Comparison of ENCODE assay signal across 21 mouse cellular contexts in the genomic region with DNA sequence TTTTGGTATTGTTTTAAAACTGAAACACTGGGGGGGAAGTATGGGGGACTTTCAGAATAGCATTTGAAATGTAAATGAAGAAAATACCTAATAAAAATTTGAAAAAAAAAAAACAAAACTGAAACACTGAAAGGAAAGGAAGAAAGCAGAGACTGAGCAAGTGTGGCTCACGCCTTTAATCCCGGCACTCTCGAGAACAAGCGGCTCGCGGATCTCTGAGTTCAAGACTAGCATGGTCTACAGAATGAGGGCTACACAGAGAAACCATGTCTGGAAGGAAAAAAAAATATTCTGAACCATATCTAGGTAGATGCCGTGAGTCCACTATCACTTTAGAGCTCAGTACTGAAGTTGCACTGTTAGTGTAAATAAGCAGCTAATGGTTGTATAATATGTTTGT. TPM values are rescaled to one million over a fixed set of nuclear protein-coding genes. Genes with fewer than 3 reads are reported as not detected.
DNase-seq lines count a peak whose midpoint lies in the region; ATAC-seq and TF ChIP-seq lines count a peak whose summit lies in the region.
"Had no signal": no experiment of that assay in that cellular context is flagged by ENCODE, and none has a peak within 500 bp of the region (broad histone marks: within the 10 kb centered on the region; RNA-seq: fewer than 3 reads in every experiment).

No protein-coding gene starts in this region.

- peaks cover 35% of the 10 kb centered on the region for H3K4me1 ChIP-seq in erythroblast, embryonic 14.5 days (ENCODE audit: control insufficient read depth)
- H3K4me1 ChIP-seq in heart, embryonic 13.5 days, result peaks cover 37% of the 10 kb centered on the region
- H3K4me1 ChIP-seq in megakaryocyte, embryonic 14.5 days, result peaks cover 34% of the 10 kb centered on the region
- H3K4me1 ChIP-seq in liver, postnatal 0 days (ENCODE audit: insufficient read depth), result peaks cover 9% of the 10 kb centered on the region; the same call in 1 of the 2 replicates

- no peaks in the 10 kb centered on the region for H3K27me3 ChIP-seq in erythroblast, embryonic 14.5 days (ENCODE audit: control insufficient read depth)
- no peaks in the 10 kb centered on the region for H3K27me3 ChIP-seq in heart, embryonic 13.5 days (replicated peaks)
- H3K27me3 ChIP-seq in megakaryocyte, embryonic 14.5 days (replicated peaks), result no peaks in the 10 kb centered on the region
- H3K27me3 ChIP-seq in liver, postnatal 0 days (ENCODE audit: insufficient read depth, low read length), result no peaks in the 10 kb centered on the region
- H3K27me3 ChIP-seq: embryonic facial prominence, embryonic 12.5 days; limb, embryonic 15.5 days had no signal

- no peak overlapping the region for H3K27ac ChIP-seq in heart, embryonic 13.5 days (replicated peaks)
- no peak overlapping the region for H3K27ac ChIP-seq in liver, postnatal 0 days (ENCODE audit: low read depth)
- H3K27ac ChIP-seq: embryonic facial prominence, embryonic 12.5 days; hindbrain, embryonic 10.5 days; layer of hippocampus, adult 2 months; limb, embryonic 15.5 days; midbrain, embryonic 10.5 days had no signal

- peak overlapping the region; percentile 89 for H3K4me2 ChIP-seq in heart, embryonic 13.5 days
- H3K4me2 ChIP-seq in liver, postnatal 0 days (ENCODE audit: low read depth, low read length), result peak overlapping the region; percentile 72
- H3K4me2 ChIP-seq: limb, embryonic 15.5 days had no signal

- H3K9me3 ChIP-seq in erythroblast, embryonic 14.5 days (ENCODE audit: control insufficient read depth, low read length), result no peaks in the 10 kb centered on the region
- no peaks in the 10 kb centered on the region for H3K9me3 ChIP-seq in heart, embryonic 13.5 days
- no peaks in the 10 kb centered on the region for H3K9me3 ChIP-seq in megakaryocyte, embryonic 14.5 days
- no peaks in the 10 kb centered on the region for H3K9me3 ChIP-seq in liver, postnatal 0 days (ENCODE audit: low read length)
- H3K9me3 ChIP-seq: embryonic facial prominence, embryonic 12.5 days; hindbrain, embryonic 10.5 days; limb, embryonic 15.5 days had no signal

- no peak for TF ChIP-seq EP300 in liver, postnatal 0 days (IDR thresholded peaks at IDR 0.05; ENCODE audit: low read depth)

- peaks cover 76% of the 10 kb centered on the region for H3K36me3 ChIP-seq in erythroblast, embryonic 14.5 days (ENCODE audit: control insufficient read depth)
- peaks cover 36% of the 10 kb centered on the region for H3K36me3 ChIP-seq in heart, embryonic 13.5 days
- H3K36me3 ChIP-seq in megakaryocyte, embryonic 14.5 days (replicated peaks; ENCODE audit: low read length), result peaks cover 36% of the 10 kb centered on the region
- peaks cover 20% of the 10 kb centered on the region for H3K36me3 ChIP-seq in liver, postnatal 0 days (replicated peaks; ENCODE audit: insufficient read depth, low read length)

- no peak overlapping the region for H3K9ac ChIP-seq in heart, embryonic 13.5 days
- H3K9ac ChIP-seq in liver, postnatal 0 days (replicated peaks), result 0 out of 2 replicates have a peak overlapping the region, but pooled peaks have one; percentile 1
- H3K9ac ChIP-seq: embryonic facial prominence, embryonic 12.5 days; limb, embryonic 15.5 days had no signal

- WGBS in heart, embryonic 13.5 days, result 87% methylated on average over 7 of the region's 7 CpGs
- WGBS in liver, postnatal 0 days (ENCODE audit: insufficient replicate concordance), result 79% methylated on average over 7 of the region's 7 CpGs

- DNase-seq in heart, postnatal 25 days (ENCODE audit: low spot score), result no peak
- DNase-seq in liver, postnatal 0 days, result no peak
- DNase-seq: cerebellum, adult 9-11 months; gastrocnemius, postnatal 25 days; kidney, adult 11 months; kidney, postnatal 10 days; layer of hippocampus, postnatal 36 days; lung, postnatal 14 days; right cerebral cortex, postnatal 25 days had no signal

- no peak for TF ChIP-seq CTCF in liver, postnatal 0 days (IDR thresholded peaks at IDR 0.05; ENCODE audit: low read depth)

- peak overlapping the region; percentile 99 for H3K4me3 ChIP-seq in erythroblast, embryonic 14.5 days (replicated peaks)
- H3K4me3 ChIP-seq in heart, embryonic 13.5 days, result no peak overlapping the region
- peak overlapping the region; percentile 69 for H3K4me3 ChIP-seq in megakaryocyte, embryonic 14.5 days (replicated peaks)
- peak overlapping the region; percentile 62; the same call in 1 of the 2 replicates for H3K4me3 ChIP-seq in liver, postnatal 0 days (ENCODE audit: low read depth, low read length)
- H3K4me3 ChIP-seq: layer of hippocampus, adult 2 months had no signal

- intact Hi-C loops in heart, postnatal 25 days (cut with DNase I), result no loop called here

- ATAC-seq in erythroblast, adult 5-6 weeks (replicated peaks; ENCODE audit: low FRiP score, poor library complexity, severe bottlenecking), result no peak
- ATAC-seq in heart, embryonic 13.5 days (ENCODE audit: extremely low read depth, insufficient number of reproducible peaks, low FRiP score, low TSS enrichment), result no peak
- ATAC-seq in megakaryocyte, adult 5-6 weeks (ENCODE audit: poor library complexity, severe bottlenecking), result no peak
- no peak for ATAC-seq in liver, postnatal 0 days
- no peak for ATAC-seq in megakaryocyte-erythroid progenitor cell, adult 5-6 weeks (replicated peaks; ENCODE audit: low FRiP score, low TSS enrichment, poor library complexity, severe bottlenecking)

RNA-seq across cellular contexts. Expression of a gene that starts 2.3 kb away (rescaled TPM):
- polyA plus RNA-seq in erythroblast, embryonic 14.5 days (2012), result 0.74 and 0.95 TPM in 2 replicates
- 42.0 and 42.1 TPM in 2 replicates for total RNA-seq in erythroblast, adult 5-6 weeks (2015; ENCODE audit: low replicate concordance)
- total RNA-seq in erythroblast, adult 5-6 weeks (2017; ENCODE audit: low replicate concordance), result 49.5 and 57.4 TPM in 2 replicates
- 91.9 and 97.2 TPM in 2 replicates for polyA plus RNA-seq in heart, embryonic 13.5 days (2015; fragmentation: Nextera tagmentation; extraction: Ambion mirVana)
- 10 to 100 TPM; 55.9 to 63.9 TPM for total RNA-seq in heart, postnatal 25 days (2021)
- 0.77 and 1.5 TPM in 2 replicates for polyA plus RNA-seq in megakaryocyte, embryonic 14.5 days (2012; ENCODE audit: insufficient read depth, low replicate concordance)
- 56.0 and 60.5 TPM in 2 replicates for total RNA-seq in megakaryocyte, adult 5-6 weeks (2015)
- total RNA-seq in megakaryocyte, adult 5-6 weeks (2017), result 113 and 133 TPM in 2 replicates
- polyA plus RNA-seq in liver, postnatal 0 days (2015; fragmentation: Nextera tagmentation; extraction: Ambion mirVana), result 19.0 and 23.3 TPM in 2 replicates
- total RNA-seq in megakaryocyte-erythroid progenitor cell, adult 5-6 weeks (2014; fragmentation: Nextera tagmentation), result 151 and 165 TPM in 2 replicates
- total RNA-seq in megakaryocyte-erythroid progenitor cell, adult 5-6 weeks (2017), result 183 and 300 TPM in 2 replicates

RNA-seq across cellular contexts. Expression of a gene that starts 2.9 kb away (rescaled TPM):
- polyA plus RNA-seq in erythroblast, embryonic 14.5 days (2012), result 6.0 and 6.4 TPM in 2 replicates
- total RNA-seq in erythroblast, adult 5-6 weeks (2015; ENCODE audit: low replicate concordance), result 130 and 135 TPM in 2 replicates
- 189 and 286 TPM in 2 replicates for total RNA-seq in erythroblast, adult 5-6 weeks (2017; ENCODE audit: low replicate concordance)
- polyA plus RNA-seq in heart, embryonic 13.5 days (2015; fragmentation: Nextera tagmentation; extraction: Ambion mirVana), result 500 and 519 TPM in 2 replicates
- total RNA-seq in heart, postnatal 25 days (2021), result 100 to 1,000 TPM; 133 to 153 TPM
- polyA plus RNA-seq in megakaryocyte, embryonic 14.5 days (2012; ENCODE audit: insufficient read depth, low replicate concordance), result 12.1 and 56.4 TPM in 2 replicates
- total RNA-seq in megakaryocyte, adult 5-6 weeks (2015), result 320 and 365 TPM in 2 replicates
- 765 and 767 TPM in 2 replicates for total RNA-seq in megakaryocyte, adult 5-6 weeks (2017)
- 126 and 151 TPM in 2 replicates for polyA plus RNA-seq in liver, postnatal 0 days (2015; fragmentation: Nextera tagmentation; extraction: Ambion mirVana)
- 845 and 937 TPM in 2 replicates for total RNA-seq in megakaryocyte-erythroid progenitor cell, adult 5-6 weeks (2014; fragmentation: Nextera tagmentation)
- 2,161 and 2,727 TPM in 2 replicates for total RNA-seq in megakaryocyte-erythroid progenitor cell, adult 5-6 weeks (2017)

RNA-seq across cellular contexts. Expression of a gene that starts 20.9 kb away (rescaled TPM):
- polyA plus RNA-seq in erythroblast, embryonic 14.5 days (2012), result 46.0 and 48.8 TPM in 2 replicates
- 449 and 473 TPM in 2 replicates for total RNA-seq in erythroblast, adult 5-6 weeks (2015; ENCODE audit: low replicate concordance)
- 629 and 671 TPM in 2 replicates for total RNA-seq in erythroblast, adult 5-6 weeks (2017; ENCODE audit: low replicate concordance)
- polyA plus RNA-seq in heart, embryonic 13.5 days (2015; fragmentation: Nextera tagmentation; extraction: Ambion mirVana), result 7.2 and 8.2 TPM in 2 replicates
- under 1 TPM; 0.42 to 0.64 TPM for total RNA-seq in heart, postnatal 25 days (2021)
- 321 and 342 TPM in 2 replicates for polyA plus RNA-seq in megakaryocyte, embryonic 14.5 days (2012; ENCODE audit: insufficient read depth, low replicate concordance)
- 205 and 258 TPM in 2 replicates for total RNA-seq in megakaryocyte, adult 5-6 weeks (2015)
- 218 and 249 TPM in 2 replicates for total RNA-seq in megakaryocyte, adult 5-6 weeks (2017)
- polyA plus RNA-seq in liver, postnatal 0 days (2015; fragmentation: Nextera tagmentation; extraction: Ambion mirVana), result 85.8 and 89.1 TPM in 2 replicates
- total RNA-seq in megakaryocyte-erythroid progenitor cell, adult 5-6 weeks (2014; fragmentation: Nextera tagmentation), result 145 and 147 TPM in 2 replicates
- 124 and 142 TPM in 2 replicates for total RNA-seq in megakaryocyte-erythroid progenitor cell, adult 5-6 weeks (2017)
- total RNA-seq: gastrocnemius, postnatal 25 days; layer of hippocampus, adult 2 months; left cerebral cortex, postnatal 14 days had no signal

RNA-seq across cellular contexts. Expression of a gene that starts 35.2 kb away (rescaled TPM):
- 8.2 and 9.1 TPM in 2 replicates for polyA plus RNA-seq in erythroblast, embryonic 14.5 days (2012)
- total RNA-seq in erythroblast, adult 5-6 weeks (2015; ENCODE audit: low replicate concordance), result 123 and 131 TPM in 2 replicates
- total RNA-seq in erythroblast, adult 5-6 weeks (2017; ENCODE audit: low replicate concordance), result 54.0 and 56.5 TPM in 2 replicates
- polyA plus RNA-seq in heart, embryonic 13.5 days (2015; fragmentation: Nextera tagmentation; extraction: Ambion mirVana), result 163 and 178 TPM in 2 replicates
- 10 to 100 TPM; 51.8 to 53.4 TPM for total RNA-seq in heart, postnatal 25 days (2021)
- 33.2 and 56.2 TPM in 2 replicates for polyA plus RNA-seq in megakaryocyte, embryonic 14.5 days (2012; ENCODE audit: insufficient read depth, low replicate concordance)
- total RNA-seq in megakaryocyte, adult 5-6 weeks (2015), result 246 and 255 TPM in 2 replicates
- total RNA-seq in megakaryocyte, adult 5-6 weeks (2017), result 87.7 and 93.9 TPM in 2 replicates
- polyA plus RNA-seq in liver, postnatal 0 days (2015; fragmentation: Nextera tagmentation; extraction: Ambion mirVana), result 110 and 121 TPM in 2 replicates
- 218 and 249 TPM in 2 replicates for total RNA-seq in megakaryocyte-erythroid progenitor cell, adult 5-6 weeks (2014; fragmentation: Nextera tagmentation)
- 53.9 and 91.2 TPM in 2 replicates for total RNA-seq in megakaryocyte-erythroid progenitor cell, adult 5-6 weeks (2017)

Comparison
In these comparisons a context has a peak if more than half of its experiments do, and no peak if none do; other contexts are left out.
1. RNA of a gene that starts 20.9 kb away (total RNA-seq): 449 to 671 TPM in erythroblast, adult 5-6 weeks, 205 to 258 TPM in megakaryocyte, adult 5-6 weeks and 124 to 147 TPM in megakaryocyte-erythroid progenitor cell, adult 5-6 weeks; 0.42 to 0.64 TPM in heart, postnatal 25 days; every median in the first group is over 10 times any median in the second.